Mouse (Mus musculus) megakaryocyte progenitor cell, adult 5-6 weeks (primary cell): ENCODE measurements around the gene Zfp85. TPM values are rescaled to one million over a fixed set of nuclear protein-coding genes. Genes with fewer than 3 reads are reported as not detected.
"Not testable (repeated sequence)": the region's sequence is repeated elsewhere in the genome, so short reads cannot be mapped to it uniquely, and the experiment has no call there.

Experiments used
- ATAC-seq: replicated peaks from 2 replicates; pipeline ENCODE4 v1.8.0; 2016; ENCODE audit warnings: mild to moderate bottlenecking, moderate TSS enrichment, inconsistent platforms; ENCODE audit not compliant: poor library complexity
- total RNA-seq, 2 experiments: library from RNA; stranded (forward) in 1 of 2; stranded (reverse) in 1 of 2; fragments of 157-497, 149-512 nt in 1 of 2; fragments of 200-1000 nt in 1 of 2; gene quantifications; 2 replicates each; pipeline versions ENCODE4 v1.2.3 to v1.2.4; 2015 to 2017

Zfp85 gene
- total RNA-seq (2015) (8.0 and 9.5 TPM in 2 replicates), total RNA-seq (2017) (6.7 and 8.7 TPM in 2 replicates)

- peak; percentile 94 for ATAC-seq
Measured at GRCm38 (mm10) chr13:67754333-67755306, at the start of gene Zfp85. Zfp85 (minus strand) TSS chr13:67755228.

GRCm38 (mm10) chr13:67799151-67799550 is 44.1 kb upstream of the Zfp85 start:
- ATAC-seq: not testable (repeated sequence)

DNA sequence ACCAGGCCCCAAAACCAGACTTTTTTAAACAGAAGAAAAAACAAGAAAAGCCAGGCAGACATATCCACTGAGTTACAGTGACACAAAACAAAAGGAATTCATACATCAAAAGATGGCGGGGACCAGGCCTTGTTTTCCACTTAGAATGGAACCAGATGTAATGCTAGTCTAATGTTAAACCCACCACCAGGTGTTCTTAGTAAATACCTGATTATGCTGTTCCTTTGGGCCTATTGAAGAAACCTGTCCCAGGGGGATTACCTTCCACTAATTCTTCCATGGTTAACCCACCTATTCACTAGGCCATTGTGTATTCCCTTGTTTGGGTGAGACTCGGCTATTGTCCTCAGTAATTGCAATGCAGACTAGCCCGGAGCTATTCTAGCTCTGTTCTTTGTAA is 43.6 kb upstream of the Zfp85 start:
- no peak for ATAC-seq

GRCm38 (mm10) chr13:67791921-67792455 is 37.0 kb upstream of the Zfp85 start:
- no peak for ATAC-seq

DNA sequence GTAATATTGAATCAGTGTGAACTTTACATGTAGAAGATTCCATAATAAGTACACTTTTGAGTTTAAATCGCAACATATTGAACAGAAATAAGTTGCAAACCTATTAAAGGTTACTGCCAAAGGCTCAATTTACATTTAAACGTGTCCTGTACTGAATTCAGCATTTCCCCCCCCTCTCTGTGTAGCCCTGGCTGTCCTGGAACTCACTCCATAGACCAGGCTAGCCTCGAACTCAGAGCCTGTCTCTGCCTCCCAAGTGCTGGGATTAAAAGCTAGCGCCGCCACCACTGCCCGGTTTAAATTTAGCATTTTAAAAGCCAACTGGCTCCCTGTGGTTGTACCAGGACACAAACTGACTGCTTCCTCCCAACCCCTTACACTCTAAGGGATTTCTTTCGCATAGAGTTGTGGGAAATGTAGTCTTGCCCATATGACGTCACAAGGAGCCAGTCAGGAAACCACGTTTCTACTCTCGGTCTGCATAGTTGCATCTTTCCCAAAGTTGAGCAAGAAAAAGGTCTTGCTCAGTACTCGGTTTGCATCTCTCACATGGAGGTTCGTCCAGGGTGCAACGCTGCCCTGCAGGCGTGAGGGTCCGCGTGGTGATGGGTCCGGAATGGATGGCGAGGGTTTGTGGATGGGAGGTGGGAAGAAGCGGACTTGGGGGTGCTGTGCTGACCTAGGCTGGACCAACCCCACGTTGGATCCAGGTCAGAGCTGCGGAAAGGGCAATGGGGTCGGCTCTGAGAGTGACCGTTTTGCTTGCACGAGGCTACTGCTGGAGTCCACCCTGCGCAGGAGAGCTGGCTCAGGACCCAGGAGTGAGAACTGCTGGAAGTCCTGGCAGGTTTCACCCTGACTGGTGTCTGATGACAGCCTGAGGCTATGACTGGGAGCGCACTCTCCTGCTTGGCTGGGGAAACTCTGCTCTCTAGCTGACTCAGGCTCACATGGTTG is 24.5 kb upstream of the Zfp85 start, which contains the start of gene Zfp493:
Gene Zfp493 (plus strand): TSS at position 429 of the 957 bp plus-strand sequence.
- ATAC-seq: peak; percentile 98

DNA sequence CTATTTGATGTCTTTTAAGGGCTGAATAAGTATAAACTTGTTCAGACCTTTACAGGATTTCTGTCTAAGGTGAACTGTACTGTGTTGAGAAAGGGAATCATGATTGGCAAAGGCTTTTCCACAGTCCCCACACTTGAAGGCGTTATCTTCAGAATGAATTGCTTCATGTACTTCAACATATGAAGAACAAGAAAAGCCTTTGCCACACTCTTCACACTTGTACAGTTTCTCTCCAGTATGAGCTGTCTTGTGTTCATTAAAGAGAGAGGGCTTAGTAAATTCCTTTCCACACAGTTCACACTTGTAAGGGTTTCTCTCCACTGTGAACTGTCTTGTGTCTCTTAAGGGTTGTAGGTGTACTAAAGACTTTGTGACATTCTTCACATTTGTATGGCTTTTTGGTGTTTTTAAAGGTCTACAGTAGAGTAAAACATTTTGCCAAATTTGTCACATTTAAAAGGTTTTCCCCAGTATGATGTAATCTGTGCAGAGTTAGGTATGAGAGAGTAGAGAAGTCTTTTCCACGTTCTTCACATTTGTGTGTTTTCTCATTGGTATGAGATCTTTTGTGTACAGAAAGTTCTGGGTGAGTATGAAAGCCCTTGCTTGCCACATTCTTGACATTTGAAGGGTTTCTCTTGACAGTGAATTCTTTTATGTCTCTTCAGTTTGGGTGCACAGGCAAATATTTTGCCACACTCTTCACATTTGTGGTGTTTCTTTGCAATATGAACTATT is 8.2 kb upstream of the Zfp85 start:
- no peak for ATAC-seq

- ATAC-seq: no peak
Measured at GRCm38 (mm10) chr13:67759966-67760365, 4.9 kb upstream of the Zfp85 start.

DNA sequence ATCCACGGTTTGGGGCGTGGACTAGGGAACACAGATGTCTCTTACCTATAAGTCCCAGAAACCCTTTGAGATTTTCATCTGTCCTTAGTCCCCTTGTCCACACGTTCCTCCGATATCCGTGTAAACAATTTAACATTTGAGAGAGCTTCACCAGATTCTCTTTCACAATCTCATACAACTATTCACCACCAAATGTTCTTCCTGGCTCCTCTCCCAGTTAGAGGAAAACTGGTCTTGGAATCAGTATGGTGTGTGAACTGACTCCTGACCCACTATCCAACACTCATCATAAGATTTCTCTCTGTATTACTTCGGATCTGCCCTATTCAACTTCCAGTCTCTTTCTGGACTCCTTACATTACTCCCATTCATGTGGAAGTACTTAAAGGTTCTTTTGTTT is 733 bp upstream of the Zfp85 start:
- ATAC-seq: no peak

DNA sequence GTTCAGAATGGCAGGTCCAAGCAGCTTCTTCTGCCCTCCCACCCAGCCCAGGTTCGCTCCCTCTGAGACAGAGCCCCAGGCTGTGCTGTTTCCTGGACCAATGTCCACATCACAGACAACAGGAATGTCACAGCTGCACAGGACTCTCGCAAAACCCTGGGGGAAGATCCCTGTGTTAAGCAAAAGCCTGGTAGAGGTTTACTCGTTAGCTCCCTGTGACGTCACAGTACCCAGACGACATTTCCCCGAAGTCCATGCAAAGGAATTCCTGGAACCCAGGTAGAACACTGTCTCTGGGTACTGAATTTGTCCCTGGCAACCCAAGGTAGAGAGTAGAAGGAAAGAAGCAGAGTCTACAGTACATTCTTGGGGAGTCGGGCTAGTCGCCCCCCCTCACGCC is 11.1 kb downstream of the Zfp85 start:
- ATAC-seq: no peak

- ATAC-seq: no peak
Measured at GRCm38 (mm10) chr13:67742941-67743340, 12.1 kb downstream of the Zfp85 start.

DNA sequence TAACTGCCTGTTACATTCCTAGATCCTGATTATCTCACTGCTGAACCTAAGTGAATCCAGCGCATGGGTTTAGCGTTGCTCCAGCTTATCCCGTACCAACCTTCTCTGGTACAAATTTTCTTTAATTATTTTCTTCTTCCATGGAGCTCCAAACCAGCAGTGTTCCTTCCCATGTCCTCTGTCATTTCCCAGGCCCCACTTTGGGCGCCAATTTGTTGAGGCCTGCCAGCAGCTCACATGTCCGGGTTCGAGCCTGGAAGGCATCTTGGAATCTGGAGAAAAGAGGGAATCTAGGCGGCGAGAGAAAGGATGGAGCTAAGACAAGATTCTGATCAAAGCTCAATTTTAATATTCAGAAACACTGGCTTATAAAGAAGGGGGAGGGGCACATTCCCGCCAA is 20.6 kb downstream of the Zfp85 start:
- not testable (repeated sequence) for ATAC-seq

DNA sequence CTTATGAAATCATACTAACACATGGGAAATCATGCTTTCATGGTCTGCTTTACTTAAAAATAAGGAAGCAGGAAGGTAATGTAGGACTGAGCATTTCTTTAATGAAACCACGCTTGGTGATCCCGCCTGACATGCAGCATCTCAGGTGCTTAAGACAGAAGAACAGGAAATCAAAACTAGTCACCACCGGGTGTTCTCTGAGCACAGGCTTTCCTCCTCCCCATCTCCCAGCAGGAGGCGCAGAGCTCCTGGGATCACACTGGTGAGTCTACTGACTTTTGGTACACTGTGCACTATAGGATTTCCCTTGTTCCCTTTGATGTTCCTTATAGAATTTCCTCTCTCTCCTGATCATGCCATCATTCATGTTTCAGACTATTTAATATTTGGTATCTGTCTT is 25.6 kb downstream of the Zfp85 start:
- peak; percentile 60 for ATAC-seq

GRCm38 (mm10) chr13:67728641-67729318 is 26.2 kb downstream of the Zfp85 start, which contains the start of gene Zfp65:
Zfp65 (minus strand) TSS chr13:67729173.
- ATAC-seq: peak; percentile 53

GRCm38 (mm10) chr13:67728106-67728505 is 26.9 kb downstream of the Zfp85 start:
- ATAC-seq: no peak

- ATAC-seq: not testable (repeated sequence)
Measured at GRCm38 (mm10) chr13:67725331-67725730, 29.7 kb downstream of the Zfp85 start.

DNA sequence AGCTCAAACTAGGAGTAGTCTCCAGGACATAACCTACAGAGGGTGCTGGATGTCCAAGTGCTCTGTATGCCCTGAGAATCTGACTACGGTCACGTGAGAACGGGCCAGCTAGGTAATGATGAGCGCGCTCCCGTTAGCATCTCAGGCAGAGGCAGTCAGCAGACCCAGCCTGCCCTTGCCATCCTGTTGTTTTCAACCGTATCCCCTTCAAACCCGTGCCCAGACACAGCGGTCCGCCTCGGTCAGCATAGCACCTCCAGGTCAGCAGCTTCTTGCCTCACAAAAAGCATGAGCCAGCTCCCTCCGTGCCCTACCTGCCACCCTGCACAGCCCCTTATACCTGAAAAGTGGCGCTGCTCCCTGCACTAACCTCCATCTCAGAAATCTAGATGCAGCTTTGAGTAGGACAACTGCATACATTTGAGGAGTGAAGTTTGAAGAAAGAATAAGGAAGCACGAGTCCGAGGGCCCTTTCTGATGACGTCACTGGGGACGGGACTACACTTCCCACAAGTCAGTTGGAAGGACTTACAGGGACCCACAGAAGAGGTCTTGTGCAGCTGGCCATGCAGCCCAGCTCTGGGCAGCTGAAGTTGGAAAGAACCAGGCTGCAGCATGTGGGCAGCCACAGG is 31.1 kb downstream of the Zfp85 start:
- peak; percentile 95 for ATAC-seq
